Mouse (Mus musculus): ENCODE measurements around the gene Lrrk1. TPM values are rescaled to one million over a fixed set of nuclear protein-coding genes. Genes with fewer than 3 reads are reported as not detected.
A peak's percentile ranks its signal among the peaks of the same experiment; 100 is the strongest.

Gene Lrrk1
- total RNA-seq, 2 experiments from 2014 or later, result 1.7 to 6.6 TPM

- ATAC-seq (replicated peaks; ENCODE audit: low FRiP score, poor library complexity, severe bottlenecking), result no peak
These were observed 41.0 kb downstream of the Lrrk1 start for GRCm38 (mm10) chr7:66346959-66347663.

DNA sequence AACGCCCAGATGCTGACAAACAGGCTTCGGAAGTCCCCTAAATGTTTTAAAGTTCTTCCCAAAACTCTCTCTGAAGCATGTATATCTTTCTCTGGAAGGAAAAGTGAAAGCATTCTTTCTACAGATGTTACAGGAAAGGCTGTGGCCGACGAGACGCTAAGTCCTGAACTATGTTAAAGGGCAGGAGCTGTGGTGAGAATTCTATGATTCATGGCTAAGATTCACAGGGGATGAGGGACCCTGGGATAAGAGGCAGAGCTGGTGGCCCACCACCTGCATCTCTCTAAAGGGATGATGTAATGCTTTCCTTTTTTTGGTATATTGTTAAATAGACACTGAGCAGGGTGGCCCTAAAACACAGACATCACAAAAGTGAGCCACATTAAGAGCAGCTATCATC is 44.8 kb downstream of the Lrrk1 start:
- no peak for ATAC-seq (replicated peaks; ENCODE audit: low FRiP score, poor library complexity, severe bottlenecking)

DNA sequence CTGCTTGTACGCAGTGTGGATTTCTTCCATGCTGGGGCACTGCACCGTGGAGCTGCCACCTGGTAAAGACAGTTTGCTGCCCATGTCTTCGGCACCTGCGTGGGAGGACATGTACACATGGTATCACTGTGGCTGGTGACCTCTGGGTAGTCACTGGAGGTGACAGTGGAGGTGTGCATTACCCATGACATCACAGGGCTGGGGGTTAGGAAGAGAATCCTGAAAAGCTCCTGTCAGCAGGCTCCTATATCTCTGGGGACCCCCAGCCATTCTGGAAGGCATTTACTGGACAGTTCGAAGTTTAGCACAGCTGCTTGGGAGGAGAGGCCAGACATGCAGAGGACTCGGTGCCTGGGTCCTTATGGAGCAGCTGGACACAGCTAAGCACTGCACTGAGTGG is 45.3 kb downstream of the Lrrk1 start:
- ATAC-seq (replicated peaks; ENCODE audit: low FRiP score, poor library complexity, severe bottlenecking), result no peak

GRCm38 (mm10) chr7:66342323-66342722 is 45.8 kb downstream of the Lrrk1 start:
- no peak for ATAC-seq (replicated peaks; ENCODE audit: low FRiP score, poor library complexity, severe bottlenecking)

DNA sequence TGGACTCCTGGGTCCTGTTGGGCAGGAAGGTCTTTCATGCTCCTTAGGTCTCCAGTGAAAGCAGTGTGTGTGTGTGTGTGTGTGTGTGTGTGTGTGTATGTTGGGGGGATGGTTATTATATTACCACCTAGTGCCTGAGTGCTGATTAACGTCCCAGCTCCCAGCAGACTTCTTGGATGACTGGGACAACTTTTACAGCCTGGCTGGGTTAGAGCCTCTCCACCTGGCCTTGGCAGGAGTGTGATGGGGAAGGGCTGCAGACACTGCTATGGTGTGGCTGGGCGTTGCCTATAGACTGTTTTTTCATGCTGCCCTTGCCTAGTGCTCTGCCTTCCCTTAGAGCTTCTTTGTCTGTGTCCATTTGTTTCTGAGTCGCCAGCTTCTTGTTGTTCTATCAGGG is 48.1 kb downstream of the Lrrk1 start:
- ATAC-seq (replicated peaks; ENCODE audit: low FRiP score, poor library complexity, severe bottlenecking), result no peak

DNA sequence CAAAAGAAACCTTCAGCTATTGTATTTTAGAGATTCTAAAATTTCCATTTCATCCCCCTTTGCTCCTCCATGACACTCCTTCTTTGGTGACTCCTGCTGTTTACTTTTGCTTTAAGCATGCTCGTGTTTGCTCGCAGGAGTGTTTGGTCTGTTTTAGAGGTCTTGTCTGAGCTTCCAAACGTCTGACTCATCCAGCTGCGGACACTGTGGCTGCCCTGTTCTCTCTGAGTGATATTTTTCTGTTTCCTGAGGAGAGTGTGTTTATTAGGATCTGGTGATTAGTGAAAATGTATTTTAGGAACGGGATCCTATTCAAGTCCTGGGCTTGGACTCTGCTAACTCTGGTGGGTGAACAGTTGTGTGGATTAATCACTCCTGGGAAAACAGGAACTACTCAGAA is 48.5 kb downstream of the Lrrk1 start:
- ATAC-seq (replicated peaks; ENCODE audit: low FRiP score, poor library complexity, severe bottlenecking), result no peak

- no peak for ATAC-seq (replicated peaks; ENCODE audit: low FRiP score, poor library complexity, severe bottlenecking)
These were observed 51.2 kb downstream of the Lrrk1 start for GRCm38 (mm10) chr7:66336955-66337354.

GRCm38 (mm10) chr7:66333906-66334500 is 54.1 kb downstream of the Lrrk1 start:
- ATAC-seq (replicated peaks; ENCODE audit: low FRiP score, poor library complexity, severe bottlenecking), result peak; percentile 51; the same call in 1 of the 2 replicates

GRCm38 (mm10) chr7:66332340-66332739 is 55.8 kb downstream of the Lrrk1 start:
- ATAC-seq (replicated peaks; ENCODE audit: low FRiP score, poor library complexity, severe bottlenecking), result no peak

GRCm38 (mm10) chr7:66330610-66331009 is 57.5 kb downstream of the Lrrk1 start:
- no peak for ATAC-seq (replicated peaks; ENCODE audit: low FRiP score, poor library complexity, severe bottlenecking)

DNA sequence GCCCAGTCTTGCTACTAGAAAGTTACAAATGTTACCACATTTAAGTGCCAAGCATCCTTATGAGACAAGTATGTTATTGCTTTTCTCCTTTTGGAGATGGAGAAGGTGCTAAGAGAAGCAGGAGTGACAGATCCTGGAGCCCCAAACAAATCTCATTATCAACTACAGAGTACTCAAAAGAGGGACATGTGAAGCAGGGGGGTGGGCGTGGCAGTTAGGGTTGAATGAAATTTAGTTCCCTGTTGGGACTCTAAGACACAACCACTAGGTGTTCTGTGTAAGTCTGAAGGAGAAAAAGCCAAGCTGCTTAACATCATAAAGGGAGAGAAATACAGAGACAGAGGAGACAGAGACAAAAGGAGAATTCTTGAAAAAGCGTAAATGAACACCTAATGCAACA is 60.6 kb downstream of the Lrrk1 start:
- ATAC-seq (replicated peaks; ENCODE audit: low FRiP score, poor library complexity, severe bottlenecking), result no peak

GRCm38 (mm10) chr7:66325419-66326053 is 62.6 kb downstream of the Lrrk1 start:
- no peak for ATAC-seq (replicated peaks; ENCODE audit: low FRiP score, poor library complexity, severe bottlenecking)

DNA sequence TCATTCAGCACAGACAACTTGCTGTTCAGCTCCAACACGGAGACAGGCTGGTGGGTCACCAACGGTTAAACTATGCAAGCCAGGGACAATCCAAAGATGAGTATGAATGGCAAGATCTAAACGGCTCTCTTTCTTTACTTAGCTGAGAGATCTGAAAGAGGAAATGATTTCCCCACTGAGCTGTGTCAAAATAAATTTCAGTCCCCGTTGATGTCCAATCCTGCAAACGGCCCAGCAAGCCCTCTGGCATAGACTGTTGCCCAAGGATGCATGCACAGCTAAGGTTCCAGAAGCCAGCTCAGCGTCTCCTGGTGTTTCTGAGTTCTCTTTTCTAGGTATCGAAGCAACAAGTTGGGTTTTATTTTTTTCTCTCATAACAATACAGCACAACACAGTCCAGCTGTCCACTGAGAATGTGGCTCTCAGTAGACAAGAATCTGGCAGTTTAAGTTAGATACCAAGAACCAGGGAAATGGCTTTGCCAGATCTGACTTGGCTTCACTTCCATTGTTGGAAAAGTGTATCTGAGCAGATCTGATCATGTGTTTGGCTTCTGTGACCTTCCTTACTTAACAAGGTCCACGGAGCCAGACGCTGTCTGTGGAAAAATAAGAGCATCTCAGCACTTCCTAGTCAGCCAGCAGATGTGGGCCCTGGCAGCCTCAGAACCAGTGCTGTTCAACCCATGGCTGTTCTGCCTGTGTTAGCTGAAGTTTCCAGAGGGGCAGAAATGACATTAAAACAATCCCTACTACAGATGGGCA is 64.7 kb downstream of the Lrrk1 start:
- no peak for ATAC-seq (replicated peaks; ENCODE audit: low FRiP score, poor library complexity, severe bottlenecking)

DNA sequence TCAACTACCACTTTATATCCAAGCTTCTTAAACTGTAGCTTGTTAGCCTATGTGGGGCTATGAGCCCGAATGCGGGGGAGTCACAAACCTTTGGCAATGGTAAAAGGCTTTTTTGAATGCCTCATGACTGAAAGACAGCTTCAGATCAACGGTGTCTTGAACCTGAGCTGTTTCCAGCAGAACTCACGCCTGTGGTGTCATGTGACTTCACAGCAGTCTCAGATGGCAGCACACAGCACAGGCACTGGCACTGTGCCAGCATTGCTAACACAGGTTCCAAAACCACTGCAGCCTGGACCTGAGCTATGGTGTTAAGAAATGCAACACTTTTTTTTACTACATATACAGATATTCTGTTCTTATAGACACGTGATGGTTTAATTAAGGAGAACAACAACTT is 67.2 kb downstream of the Lrrk1 start:
- ATAC-seq (replicated peaks; ENCODE audit: low FRiP score, poor library complexity, severe bottlenecking), result no peak

DNA sequence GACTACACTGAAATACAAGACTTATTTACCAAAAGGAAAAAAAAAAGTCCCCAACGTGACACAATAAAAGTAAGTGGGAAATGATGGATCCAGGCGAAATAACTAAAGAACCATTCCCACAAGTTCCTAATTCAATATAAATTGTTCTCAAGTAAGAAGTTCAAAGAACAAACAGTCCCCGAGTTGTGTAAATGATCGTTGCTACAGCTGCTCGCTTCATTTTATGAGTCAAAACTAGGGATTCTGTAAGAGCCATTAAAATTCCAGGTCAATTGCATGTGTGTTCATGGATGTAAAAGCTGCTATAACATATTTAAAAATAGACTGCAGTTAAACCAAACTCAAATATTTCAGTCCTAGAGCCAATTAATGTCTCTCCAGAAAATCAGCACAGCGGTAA is 70.0 kb downstream of the Lrrk1 start:
- ATAC-seq (replicated peaks; ENCODE audit: low FRiP score, poor library complexity, severe bottlenecking), result no peak

DNA sequence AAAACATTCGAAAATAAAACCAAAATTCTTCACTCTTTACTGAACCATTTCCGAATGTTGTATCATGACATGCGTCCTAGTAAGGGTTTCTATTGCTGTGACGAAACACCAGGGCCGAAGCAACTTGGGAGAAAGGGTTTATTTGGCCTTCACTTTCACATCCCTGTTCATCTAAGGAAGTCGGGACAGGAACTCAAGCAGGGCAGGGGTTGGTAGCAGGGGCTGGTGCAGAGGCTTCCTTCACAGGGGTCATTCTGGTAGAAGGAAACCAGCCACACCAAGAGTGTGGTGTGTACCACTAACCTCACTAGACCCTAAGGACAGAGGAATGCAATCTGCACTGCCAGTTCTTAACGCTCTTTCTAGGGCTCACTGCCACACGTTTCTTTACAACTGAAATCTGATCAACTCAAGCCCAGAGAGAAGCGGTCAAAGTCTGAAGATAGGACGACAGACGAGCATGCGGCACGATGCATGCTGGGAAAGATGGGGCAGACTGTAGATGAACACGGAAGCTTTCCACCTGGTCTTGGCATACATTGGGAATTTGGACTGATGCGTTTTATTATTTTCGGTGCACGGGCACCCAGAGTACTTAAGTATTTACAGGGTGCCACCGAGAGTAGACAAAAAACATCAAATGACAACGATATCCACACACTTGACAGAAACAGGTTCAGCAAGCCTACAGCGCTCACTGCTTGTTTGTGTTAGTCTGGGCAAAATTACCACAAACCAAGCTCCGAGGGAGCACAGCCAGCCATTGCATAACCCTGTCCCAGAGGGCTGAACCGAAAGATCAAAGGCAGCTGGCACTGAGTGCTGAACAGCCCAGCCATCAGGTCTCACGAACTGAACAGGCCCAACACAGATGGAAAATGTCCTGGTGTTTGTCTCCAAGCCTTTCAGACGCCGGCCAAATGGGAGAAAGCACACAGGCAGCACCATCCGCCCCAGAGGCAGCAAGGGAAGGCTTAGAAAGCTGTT is 77.2 kb downstream of the Lrrk1 start:
- ATAC-seq (replicated peaks; ENCODE audit: low FRiP score, poor library complexity, severe bottlenecking), result no peak

- peak; percentile 82 for ATAC-seq (replicated peaks; ENCODE audit: low FRiP score, poor library complexity, severe bottlenecking)
These were observed 78.0 kb downstream of the Lrrk1 start for GRCm38 (mm10) chr7:66309950-66310669.

DNA sequence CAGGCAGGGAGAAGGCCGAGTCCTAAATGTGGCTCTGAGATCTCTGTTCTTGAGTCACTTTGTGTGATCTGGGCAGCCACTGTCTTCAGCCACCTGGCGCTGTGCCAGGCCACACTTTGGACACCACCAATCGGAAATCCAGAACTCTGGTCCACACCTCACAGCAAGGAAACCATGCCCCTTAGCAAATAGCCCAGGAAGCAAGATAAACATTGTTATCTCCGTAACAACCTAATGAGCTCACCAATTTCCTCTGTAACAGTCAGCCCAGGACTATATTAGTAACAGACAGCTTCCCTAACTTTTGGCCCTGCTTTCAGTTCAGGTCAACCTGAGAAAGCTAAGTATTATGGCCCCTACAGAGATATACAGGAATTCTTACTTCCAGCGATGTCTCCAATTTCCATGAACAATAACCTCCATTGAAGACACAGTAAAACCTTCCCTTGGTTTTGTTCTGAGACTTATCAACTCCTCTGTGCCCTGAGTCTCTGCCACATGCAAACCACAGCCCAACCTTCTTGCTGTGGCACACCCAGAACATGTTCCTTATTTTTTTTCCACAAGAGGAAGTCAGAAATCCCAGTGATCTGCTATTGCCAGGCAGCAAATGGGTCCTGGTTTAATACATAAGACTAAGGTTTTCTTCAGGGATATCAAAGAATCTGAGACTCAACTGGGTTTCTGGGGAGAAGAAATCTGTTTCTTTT is 78.8 kb downstream of the Lrrk1 start:
- no peak for ATAC-seq (replicated peaks; ENCODE audit: low FRiP score, poor library complexity, severe bottlenecking)
